Mouse (Mus musculus): ENCODE measurements around the gene Prkcb. TPM values are rescaled to one million over a fixed set of nuclear protein-coding genes. Genes with fewer than 3 reads are reported as not detected.

Prkcb gene
- total RNA-seq, 1 experiment from 2014 or later = 197 TPM

DNA sequence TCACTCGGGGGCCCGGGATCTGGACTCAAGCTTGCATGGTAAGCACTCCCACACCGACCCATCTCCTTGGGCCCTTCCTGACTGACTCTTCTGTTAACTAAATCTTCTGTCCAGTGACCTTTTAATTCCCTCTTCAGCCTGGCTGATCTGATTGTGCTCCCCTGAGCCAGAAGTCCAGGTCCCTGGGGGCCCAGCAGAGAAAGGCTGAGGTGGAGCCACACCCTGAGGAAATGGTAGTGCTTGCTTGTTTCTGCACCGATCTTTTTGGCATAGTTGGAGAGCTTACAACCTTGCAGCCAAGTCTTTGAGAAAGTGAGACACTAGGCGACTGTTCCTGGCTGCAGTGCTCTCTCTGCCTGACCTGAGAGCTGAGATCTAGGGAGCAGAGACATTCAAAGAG lies 183.7 kb downstream of the Prkcb start:
- no peak for ATAC-seq (replicated peaks; ENCODE audit: insufficient number of reproducible peaks, low FRiP score, low TSS enrichment, poor library complexity, severe bottlenecking)

DNA sequence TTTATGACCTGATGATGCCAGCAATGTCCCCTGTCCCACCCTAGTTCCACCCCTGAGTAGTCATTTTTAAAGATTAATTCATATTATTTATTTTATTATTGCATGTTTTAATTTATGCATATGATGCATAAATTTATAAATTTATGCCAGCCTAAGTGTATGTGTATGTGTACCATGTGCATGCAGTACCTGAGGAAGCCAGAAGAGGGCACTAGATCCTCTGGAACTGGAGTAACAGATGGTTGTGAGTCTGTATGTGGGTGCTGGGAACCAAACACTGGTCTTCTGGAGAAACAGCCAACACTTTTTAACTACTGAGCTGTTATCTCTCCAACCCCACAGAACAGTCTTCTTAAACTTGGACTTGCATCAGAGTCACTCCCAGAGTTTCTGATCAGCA lies 186.5 kb downstream of the Prkcb start:
- ATAC-seq (replicated peaks; ENCODE audit: insufficient number of reproducible peaks, low FRiP score, low TSS enrichment, poor library complexity, severe bottlenecking) = no peak

DNA sequence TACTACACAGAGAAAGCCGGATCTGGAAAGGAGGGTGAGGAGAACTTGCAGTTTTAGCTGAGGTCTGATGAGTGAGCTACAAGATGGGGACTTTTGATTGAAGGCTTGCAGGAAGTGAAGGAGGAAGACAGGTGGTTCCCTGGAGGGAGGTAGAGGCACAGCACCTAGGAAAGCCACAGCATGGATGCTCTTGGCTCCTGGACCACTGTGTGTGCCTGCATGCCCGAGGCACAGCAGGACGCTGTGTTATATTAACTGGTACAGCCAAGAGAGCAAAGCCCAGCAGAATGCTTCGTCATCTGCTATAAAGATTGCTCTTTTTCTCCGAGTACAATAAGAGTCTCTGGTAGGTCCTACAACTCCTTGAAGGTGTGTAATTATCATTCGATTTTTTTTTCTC lies 188.1 kb downstream of the Prkcb start:
- no peak for ATAC-seq (replicated peaks; ENCODE audit: insufficient number of reproducible peaks, low FRiP score, low TSS enrichment, poor library complexity, severe bottlenecking)

DNA sequence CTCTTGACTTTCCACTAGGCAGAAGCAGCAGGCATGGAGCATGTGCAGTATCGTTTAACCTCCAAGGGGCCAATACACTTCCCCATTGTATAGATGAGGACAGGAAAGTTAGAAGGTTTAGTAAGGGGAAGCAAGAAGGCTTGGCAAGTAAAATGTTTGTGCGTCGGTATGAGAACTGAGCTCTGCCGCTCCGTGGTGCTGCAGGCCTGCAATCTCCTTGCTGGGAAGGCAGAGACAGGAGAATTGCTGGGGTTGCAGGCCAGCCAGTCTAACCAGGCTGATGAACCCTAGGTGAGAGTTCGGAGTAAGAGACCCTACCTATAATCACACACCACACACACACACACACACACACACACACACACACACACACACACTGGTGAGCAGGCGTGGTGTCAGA lies 188.6 kb downstream of the Prkcb start:
- ATAC-seq (replicated peaks; ENCODE audit: insufficient number of reproducible peaks, low FRiP score, low TSS enrichment, poor library complexity, severe bottlenecking) = no peak

DNA sequence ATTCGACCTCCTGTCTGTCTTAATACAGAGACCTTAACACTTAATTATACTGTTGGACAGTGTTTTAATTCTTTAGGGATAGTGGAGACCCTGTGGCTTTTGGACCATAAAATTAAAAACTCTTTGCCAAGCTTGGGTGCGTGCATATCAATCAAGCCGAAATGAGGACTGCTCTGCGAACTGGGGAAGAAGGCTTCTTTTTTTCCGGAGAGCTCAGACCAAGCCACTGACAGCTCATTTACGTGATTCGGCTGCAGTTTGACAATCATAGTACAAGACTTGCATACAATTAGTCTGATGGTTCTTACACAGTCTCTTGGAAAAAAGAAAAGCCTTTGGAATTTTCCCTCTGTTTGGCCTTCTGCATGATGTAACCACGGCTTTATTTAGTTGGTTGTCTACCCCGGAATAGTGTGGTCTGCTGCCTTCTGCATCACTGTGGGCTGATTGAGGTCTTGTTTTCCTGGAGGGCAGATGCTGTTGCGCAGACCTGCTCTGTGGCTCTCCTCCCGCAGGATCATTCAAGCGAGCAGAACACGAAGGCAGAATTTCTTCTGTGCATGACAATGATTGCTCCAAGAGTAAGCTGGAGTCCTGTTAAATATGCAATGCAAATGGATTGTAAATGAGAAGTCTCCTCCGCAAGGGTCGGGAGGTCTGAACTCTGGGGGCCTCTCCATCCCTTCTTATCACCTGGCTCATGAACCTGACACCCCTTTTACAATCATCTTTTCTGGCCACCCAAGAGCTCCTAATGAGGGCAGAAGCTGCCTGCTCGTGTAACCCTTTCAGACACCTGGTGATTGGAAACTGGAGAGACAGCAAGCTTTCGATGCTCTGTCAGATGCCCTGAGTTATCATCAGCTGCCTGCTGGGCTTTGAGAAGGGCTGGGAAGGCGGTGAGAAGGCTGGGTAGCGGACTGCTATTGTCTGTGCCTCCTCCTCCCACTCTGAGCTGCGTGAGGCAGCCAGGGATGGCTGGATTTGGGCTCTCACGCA lies 189.3 kb downstream of the Prkcb start:
- no peak for ATAC-seq (replicated peaks; ENCODE audit: insufficient number of reproducible peaks, low FRiP score, low TSS enrichment, poor library complexity, severe bottlenecking)

DNA sequence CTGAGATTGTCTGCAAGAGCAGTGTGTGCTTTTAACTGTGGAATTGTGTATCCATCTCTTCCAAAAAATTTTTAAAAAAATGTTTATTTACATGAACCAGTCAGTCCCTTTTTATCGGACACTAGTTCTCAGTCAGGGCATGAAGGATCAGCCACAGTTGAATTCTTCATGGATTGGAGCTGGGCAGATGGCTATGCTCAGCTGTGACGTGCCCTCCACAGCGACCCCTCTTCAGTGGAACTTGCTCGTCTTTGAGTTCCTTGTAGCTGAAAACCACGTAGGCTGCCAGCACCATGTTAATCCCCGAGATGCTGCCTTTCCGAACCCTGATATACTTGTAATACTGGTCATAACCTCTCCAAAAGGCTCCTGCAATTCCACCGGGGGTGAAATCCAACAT lies 195.4 kb downstream of the Prkcb start:
- ATAC-seq (replicated peaks; ENCODE audit: insufficient number of reproducible peaks, low FRiP score, low TSS enrichment, poor library complexity, severe bottlenecking) = no peak

DNA sequence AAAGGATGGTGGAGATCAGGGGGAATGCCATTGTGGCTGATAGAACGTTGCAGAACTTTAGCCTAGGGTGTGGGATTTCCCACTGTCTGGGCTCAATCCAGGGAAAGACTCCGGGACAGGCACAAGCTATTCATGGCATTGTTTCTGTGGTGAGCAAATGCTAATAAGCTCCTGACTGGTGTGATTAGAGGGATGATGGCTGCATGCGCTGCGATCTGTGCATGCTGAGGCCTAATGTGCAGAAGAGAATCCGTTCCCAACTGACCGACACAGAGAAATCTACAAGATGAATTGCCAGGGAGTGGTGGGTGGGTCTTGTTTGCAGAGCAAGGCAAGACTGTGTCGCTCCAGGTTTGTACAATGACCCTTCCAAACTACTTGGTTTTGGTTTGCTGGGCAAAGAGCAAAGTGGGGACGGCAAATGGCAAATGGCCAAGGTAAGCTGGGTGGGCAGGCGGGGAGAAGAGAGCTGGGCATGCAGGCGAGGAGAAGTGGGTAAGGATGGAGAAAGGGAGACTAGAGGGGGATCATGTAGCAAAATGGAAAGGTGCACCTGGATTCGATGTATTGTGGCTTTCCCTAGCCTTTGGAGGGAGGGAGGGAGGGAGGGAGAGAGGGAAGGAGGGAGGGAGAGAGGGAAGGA lies 199.5 kb downstream of the Prkcb start:
- no peak for ATAC-seq (replicated peaks; ENCODE audit: insufficient number of reproducible peaks, low FRiP score, low TSS enrichment, poor library complexity, severe bottlenecking)

DNA sequence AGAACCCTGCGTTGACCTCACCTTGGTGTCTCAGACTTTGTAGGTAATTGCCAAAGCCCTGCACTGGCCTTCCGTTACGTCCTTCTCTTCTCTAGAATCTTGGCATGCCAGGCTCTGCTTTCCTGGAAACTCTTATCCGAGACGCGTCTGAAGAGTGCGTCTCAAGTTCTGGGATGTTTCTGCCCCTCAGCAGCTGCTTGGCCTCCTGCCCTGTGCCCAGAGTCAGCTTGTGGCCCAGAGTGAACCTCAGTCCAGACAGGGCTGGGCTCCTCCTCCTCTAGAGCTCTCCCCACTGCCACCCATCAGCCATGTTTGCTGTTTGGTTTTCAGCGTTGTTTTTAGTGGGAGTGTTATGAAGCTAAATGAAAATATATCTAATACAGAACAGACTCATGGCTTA lies 203.5 kb downstream of the Prkcb start:
- no peak for ATAC-seq (replicated peaks; ENCODE audit: insufficient number of reproducible peaks, low FRiP score, low TSS enrichment, poor library complexity, severe bottlenecking)

DNA sequence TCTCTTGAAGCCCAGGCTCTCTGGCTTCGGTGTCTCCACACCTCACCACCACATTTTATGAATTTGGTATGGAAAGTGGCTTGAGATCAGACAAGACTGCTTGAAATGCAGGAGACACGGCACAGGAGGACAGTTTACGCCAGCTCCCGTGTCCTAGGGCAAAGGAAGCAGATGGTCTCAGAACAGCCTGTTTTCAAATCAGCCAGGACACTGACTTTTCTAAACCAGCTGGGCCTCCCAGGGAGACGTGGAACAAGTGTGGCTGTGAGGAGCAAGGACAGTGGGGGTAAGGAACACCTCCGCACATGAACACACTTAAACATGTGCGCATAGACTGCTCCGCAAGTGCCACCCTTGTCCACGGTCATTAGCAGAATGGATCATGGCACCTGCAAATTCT lies 204.4 kb downstream of the Prkcb start:
- ATAC-seq (replicated peaks; ENCODE audit: insufficient number of reproducible peaks, low FRiP score, low TSS enrichment, poor library complexity, severe bottlenecking) = no peak

DNA sequence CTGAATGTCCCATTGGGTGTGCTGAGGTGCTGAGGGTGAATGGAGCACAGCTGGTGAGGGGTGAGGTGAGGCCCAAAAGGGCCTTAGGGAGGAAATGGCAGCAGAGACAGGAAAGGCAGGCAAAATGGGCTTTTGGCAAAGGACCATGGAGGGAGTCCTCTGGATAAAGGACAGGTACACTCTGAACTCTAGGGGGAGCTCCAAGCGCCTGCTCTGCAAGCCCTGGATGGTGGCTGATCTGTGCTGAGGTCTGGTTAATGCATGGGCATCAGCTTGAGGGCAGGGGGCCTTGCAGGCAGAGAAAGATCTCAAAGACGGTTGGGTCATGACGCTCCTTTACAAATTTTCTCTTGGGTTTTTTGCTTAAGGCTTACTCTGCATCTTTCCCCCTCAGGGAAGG lies 205.5 kb downstream of the Prkcb start:
- no peak for ATAC-seq (replicated peaks; ENCODE audit: insufficient number of reproducible peaks, low FRiP score, low TSS enrichment, poor library complexity, severe bottlenecking)

DNA sequence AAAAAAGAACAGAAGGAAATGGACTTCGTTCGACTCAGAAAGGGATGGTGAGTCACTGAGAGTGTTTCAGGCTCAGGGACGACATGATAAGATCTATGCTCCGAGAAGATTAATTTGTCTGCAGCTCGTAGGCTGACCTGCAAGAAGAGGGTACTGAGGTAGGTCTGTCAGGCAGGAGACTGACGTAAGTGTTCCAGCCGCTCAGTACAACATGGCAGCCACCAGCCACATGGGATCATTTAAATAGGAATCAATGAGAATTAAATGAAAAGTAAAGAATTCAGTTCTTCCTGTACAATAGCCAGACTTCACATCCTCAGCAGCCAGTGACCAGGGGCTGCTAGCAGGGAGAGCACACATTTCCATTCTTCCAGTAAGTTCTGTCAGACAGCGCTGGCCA lies 209.0 kb downstream of the Prkcb start:
- no peak for ATAC-seq (replicated peaks; ENCODE audit: insufficient number of reproducible peaks, low FRiP score, low TSS enrichment, poor library complexity, severe bottlenecking)

DNA sequence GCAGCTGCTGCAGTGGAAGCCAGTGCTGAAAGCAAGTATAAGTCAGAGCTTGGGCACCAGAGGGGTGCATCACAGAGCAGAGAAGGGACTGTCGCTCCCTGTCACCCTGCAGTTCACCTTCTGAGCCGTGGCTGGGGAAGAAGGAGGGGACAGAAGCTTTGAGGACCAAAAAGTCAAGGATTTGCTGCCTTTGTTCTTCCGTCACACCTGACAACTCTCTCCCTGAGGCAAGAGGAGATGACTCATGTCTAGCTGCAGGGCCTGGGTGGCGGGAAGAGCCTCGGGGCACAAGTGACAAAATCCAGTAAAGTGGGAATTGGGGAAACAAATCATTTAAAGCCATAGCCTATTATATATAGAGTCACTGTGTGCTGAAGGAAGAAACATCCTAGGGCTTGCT lies 209.9 kb downstream of the Prkcb start:
- no peak for ATAC-seq (replicated peaks; ENCODE audit: insufficient number of reproducible peaks, low FRiP score, low TSS enrichment, poor library complexity, severe bottlenecking)

DNA sequence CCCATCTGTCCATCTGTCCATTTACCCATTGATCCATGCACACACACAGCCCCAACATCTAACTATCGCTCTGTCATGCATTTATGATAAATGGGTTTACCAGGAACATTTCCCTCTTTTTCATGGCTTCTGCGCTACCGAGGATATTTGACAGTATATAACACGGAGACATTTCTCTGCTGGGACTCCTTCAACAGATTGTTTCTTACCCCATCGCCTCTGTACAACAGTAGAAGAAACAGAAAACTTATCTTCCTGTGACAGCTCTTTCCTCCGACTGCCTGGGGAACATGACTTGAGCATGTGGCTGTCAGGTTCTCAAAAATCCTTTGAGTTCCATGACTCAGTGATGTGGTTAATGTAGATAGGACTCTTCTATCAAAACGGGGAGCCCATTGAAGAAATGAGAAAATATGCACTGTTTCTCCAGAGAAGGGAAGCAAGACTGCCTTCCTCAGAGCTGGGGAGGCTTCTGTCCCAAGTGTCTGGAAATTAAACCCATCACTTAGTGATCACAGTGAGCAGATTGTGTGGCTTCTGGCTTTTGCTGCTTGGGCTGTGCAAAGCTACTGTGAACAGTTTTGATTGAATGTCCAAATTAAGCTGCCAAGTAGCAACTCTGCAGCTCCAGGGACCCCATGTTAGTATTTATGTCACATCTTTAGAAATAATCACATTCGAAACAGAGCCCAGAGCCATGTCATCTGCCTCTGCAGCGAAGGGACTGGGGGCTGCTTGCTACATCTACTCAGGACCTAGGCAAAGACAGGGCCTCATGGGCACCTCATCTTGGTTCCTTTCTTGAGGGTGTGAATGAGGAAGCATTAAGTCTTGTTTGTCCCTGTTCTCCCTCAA lies 211.4 kb downstream of the Prkcb start:
- ATAC-seq (replicated peaks; ENCODE audit: insufficient number of reproducible peaks, low FRiP score, low TSS enrichment, poor library complexity, severe bottlenecking) = no peak

DNA sequence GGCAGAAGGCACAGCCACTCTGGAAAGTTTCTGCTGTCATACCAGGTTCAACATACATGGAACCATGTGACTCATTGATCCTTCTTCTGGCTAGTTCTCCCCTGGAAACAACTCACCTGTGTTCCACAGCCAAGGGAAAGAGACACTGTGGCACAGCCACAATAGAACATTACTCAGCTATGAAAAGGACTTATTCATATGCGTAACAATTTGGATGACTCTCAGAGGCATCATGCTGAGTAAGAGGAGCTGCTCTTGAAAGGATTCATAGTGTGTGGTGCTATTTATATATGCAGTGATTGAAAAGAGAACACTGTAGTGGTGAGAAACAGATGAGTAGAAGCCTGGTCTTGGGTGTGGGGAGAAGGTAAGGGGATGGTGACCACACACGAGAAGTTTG lies 217.9 kb downstream of the Prkcb start:
- no peak for ATAC-seq (replicated peaks; ENCODE audit: insufficient number of reproducible peaks, low FRiP score, low TSS enrichment, poor library complexity, severe bottlenecking)

DNA sequence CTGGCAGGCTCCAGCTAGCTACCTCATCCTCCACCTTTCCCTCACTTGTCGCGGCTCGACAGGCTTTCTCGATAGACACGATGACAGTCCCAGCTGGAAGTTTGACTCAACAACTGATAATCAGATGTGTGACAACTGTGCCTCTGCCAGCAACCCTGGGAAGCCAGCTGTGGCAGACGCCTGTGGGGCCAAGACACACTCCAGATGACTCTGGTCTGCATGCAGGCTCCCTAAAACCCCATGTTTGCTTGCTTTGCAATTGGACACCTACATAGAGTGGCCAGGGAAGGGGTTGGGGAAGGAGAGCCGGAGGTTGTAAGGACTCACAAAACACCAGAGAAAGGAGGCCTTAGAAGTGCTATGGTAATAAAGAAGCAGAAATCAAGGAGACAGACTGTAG lies 221.4 kb downstream of the Prkcb start:
- no peak for ATAC-seq (replicated peaks; ENCODE audit: insufficient number of reproducible peaks, low FRiP score, low TSS enrichment, poor library complexity, severe bottlenecking)

DNA sequence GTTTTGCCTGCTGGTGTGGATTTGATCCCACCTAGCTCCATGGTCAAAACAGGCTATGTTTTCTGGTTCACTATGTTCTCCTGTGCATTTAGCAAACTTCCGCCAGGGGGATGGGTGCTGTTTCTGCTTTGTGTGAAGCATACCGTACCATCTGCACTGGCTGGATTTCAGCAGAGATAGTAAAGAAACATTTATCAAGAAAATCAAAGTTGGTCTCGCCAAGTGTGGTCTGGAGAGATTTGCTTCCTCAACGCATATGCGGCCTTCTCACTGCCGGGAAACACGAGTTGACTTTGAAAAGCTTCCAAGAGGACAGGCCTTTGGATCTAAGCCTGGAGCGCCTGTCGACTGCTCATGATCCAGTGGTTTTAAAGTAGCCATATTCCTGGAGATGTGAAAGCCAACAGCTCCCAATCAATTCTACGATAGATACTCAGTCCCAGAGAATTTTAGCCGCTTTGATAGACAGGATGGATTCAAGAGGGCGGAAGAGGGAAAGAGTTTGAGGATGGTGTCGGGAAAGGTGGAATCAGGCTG lies 223.9 kb downstream of the Prkcb start:
- ATAC-seq (replicated peaks; ENCODE audit: insufficient number of reproducible peaks, low FRiP score, low TSS enrichment, poor library complexity, severe bottlenecking) = no peak

DNA sequence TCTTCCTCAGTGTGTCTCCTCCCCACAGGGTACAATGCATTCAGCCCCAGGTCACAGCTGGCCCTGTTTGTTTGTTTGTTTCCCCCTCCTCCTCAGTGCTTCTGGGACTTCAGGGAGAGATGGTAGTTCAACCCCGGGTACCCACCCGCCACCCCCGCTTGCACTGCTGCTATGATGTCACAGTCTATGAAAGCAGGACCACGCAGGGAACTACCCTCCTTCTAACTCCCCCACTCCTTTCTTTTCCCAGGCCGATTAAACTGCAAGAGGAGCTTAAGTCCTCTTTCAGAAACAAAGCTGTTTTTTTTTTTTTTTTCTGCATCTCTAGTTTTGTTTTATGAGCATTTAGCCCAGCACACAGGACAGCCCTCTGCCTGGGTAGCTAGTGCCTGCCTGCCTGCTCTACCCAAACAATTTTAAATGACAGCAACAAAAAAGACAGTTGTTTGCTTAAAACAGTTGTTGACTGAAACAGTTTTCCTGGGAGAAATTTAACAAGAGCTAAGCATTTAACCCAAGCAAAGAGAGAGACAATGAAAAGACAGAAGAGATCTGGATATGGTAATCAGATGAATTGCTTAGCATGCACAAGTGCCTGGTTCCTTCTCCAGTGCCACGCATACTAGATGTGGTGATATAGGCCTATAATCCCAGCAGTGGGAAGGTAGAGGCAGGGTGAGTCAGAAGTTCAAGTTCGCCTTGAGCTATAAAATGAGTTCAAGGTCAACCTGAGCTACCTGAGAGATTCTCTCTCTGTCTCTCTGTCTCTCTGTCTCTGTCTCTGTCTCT lies 232.5 kb downstream of the Prkcb start:
- ATAC-seq (replicated peaks; ENCODE audit: insufficient number of reproducible peaks, low FRiP score, low TSS enrichment, poor library complexity, severe bottlenecking) = no peak

DNA sequence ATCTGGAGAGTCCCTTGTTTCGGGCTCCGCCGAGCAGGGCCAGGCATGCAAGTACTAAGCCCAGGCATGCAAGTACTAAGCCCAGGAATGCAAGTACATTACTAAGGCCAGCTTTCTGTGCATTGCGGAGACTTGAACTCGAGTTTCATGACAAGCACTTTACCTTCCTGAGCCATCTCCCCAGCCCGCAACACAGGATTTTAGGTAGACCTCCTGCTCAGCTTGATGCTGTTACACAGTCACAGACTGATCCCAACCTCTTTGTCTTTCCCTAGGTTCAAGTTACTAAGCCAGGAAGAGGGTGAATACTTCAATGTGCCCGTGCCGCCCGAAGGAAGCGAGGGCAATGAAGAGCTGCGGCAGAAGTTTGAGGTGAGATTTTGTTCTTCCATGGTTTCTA lies 239.7 kb downstream of the Prkcb start:
- ATAC-seq (replicated peaks; ENCODE audit: insufficient number of reproducible peaks, low FRiP score, low TSS enrichment, poor library complexity, severe bottlenecking) = 0 out of 2 replicates have a peak, but pooled peaks have one; percentile 22

Data from monocyte, adult 5-6 weeks (primary cell).